Mouse (Mus musculus) forebrain, postnatal 0 days (tissue): ENCODE measurements around the gene Tdrd7. TPM values are rescaled to one million over a fixed set of nuclear protein-coding genes. Genes with fewer than 3 reads are reported as not detected.

Source experiments
- ATAC-seq: fragments of 200-750 bp; cut with Nextera tagmentation; 2 replicates; pipeline ENCODE4 v1.8.0; 2017; ENCODE audit warnings: mild to moderate bottlenecking, moderate library complexity
- DNase-seq: peaks from one replicate; pipeline ENCODE4 v3.0.0-alpha.2; 2015
- H3K27ac ChIP-seq: fragments of 300-500 bp; sonication (generic); 2 replicates; pipeline ENCODE4 v1.5.1; 2014; ENCODE audit warnings: low read depth, mild to moderate bottlenecking, antibody characterized with exemption, low read length, moderate library complexity, mixed read lengths
- H3K27me3 ChIP-seq: fragments of 300-500 bp; sonication (generic); 2 replicates; pipeline ENCODE4 v1.6.1; 2014; ENCODE audit warnings: mild to moderate bottlenecking, low read length, mixed read lengths; ENCODE audit not compliant: insufficient read depth
- H3K36me3 ChIP-seq: fragments of 300-500 bp; sonication (generic); 2 replicates; pipeline ENCODE4 v1.6.1; 2014; ENCODE audit warnings: mild to moderate bottlenecking, moderate library complexity; ENCODE audit not compliant: insufficient read depth
- H3K4me1 ChIP-seq: fragments of 300-500 bp; sonication (generic); 2 replicates; pipeline ENCODE4 v1.6.1; 2014; ENCODE audit warnings: antibody characterized with exemption; ENCODE audit not compliant: insufficient read depth
- H3K4me2 ChIP-seq: fragments of 300-500 bp; sonication (generic); 2 replicates; pipeline ENCODE4 v1.6.1; 2014; ENCODE audit warnings: low read depth, mild to moderate bottlenecking, moderate library complexity
- H3K4me3 ChIP-seq: fragments of 300-500 bp; sonication (generic); 2 replicates; pipeline ENCODE4 v1.5.1; 2014; ENCODE audit warnings: low read depth, low read length, mixed read lengths
- H3K9ac ChIP-seq: fragments of 300-500 bp; sonication (generic); 2 replicates; pipeline ENCODE4 v1.6.1; 2014; ENCODE audit warnings: mild to moderate bottlenecking
- H3K9me3 ChIP-seq: fragments of 300-500 bp; sonication (generic); 2 replicates; pipeline ENCODE4 v1.6.1; 2016; ENCODE audit warnings: low read length
- CTCF ChIP-seq: sonication (generic); IDR thresholded peaks from 2 replicates; pipeline ENCODE4 v1.5.1; 2016; ENCODE audit warnings: antibody characterized with exemption, control low read depth, low read depth
- WGBS: fragments of 180-500 bp; shearing (Covaris S2); extraction: QIAGEN DNeasy Blood & Tissue Kit; methylation state at CpG from one replicate; pipeline ENCODE4 v1.1.7; 2014; 5-methylcytosine and 5-hydroxymethylcytosine counted together
- polyA plus RNA-seq: library from polyadenylated mRNA; unstranded; fragments of >200 nt; fragmentation: Nextera tagmentation; extraction: Ambion mirVana; gene quantifications from 2 replicates; pipeline ENCODE4 v1.2.1, GENCODE M21; 2015
- total RNA-seq: library from RNA; depleted of rRNA; stranded (reverse); fragments of >200 nt; gene quantifications from 2 replicates; pipeline ENCODE4 v1.2.3, GENCODE M21; 2014

The Tdrd7 gene
- total and polyA plus RNA-seq, 2 experiments from 2014 or later, result 21.3 to 39.1 TPM

DNA sequence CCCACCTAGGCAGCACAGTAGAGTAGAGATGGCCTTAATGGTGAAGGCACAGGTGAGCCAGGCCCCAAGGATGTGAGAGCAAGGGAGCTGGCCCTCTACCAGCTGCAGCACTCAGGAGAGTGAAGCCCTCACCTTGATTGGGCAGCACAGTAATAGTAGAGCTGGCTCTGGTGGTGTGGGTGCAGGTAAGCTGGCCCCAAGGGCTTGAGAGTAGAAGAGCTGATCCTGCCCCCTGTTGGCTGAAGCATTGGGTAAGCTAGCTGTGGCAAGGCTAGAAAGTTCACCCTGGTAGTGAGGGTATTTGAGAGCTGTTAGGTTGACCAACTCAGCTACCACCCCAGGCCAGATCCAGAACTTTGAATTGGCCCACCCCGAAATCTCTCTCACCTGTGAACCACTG lies 50.5 kb downstream of the Tdrd7 start:
- ATAC-seq (no peak), DNase-seq (no peak)
- H3K36me3 ChIP-seq, result peaks cover 13% of the 10 kb centered on the region
- no peaks in the 10 kb centered on the region for H3K27me3 ChIP-seq
- TF ChIP-seq CTCF, result no peak
- WGBS, result 77% methylated on average over 1 of the region's 1 CpGs
- H3K4me1 ChIP-seq, result no peaks in the 10 kb centered on the region
- H3K4me2 ChIP-seq, result no peak overlapping the region
- no peaks in the 10 kb centered on the region for H3K9me3 ChIP-seq
- H3K9ac ChIP-seq, result no peak overlapping the region
- H3K4me3 ChIP-seq, result no peak overlapping the region
- no peak overlapping the region for H3K27ac ChIP-seq

DNA sequence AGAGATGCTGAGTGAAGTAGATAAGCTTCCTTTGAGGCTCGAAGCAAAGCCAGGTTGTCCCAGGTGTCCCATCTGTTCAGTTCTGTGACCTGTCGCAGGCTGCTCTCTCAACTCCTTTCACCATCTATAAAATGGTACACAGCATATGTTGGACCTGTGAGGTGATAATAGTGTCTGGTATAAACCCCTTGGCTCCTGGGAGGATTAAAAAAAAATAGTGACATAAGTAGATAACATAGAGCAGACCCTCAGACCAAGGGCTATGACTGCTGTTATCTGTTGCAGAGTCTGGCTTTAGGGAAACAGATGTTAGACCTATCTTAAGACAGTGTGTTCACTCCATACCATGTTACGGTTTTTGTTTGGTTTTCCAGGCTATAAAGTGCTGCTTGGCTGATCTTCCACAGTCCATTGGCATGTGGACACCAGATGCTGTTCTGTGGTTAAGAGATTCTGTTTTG lies 57.9 kb downstream of the Tdrd7 start:
- H3K9ac ChIP-seq, result no peak overlapping the region
- H3K36me3 ChIP-seq, result peaks cover 17% of the 10 kb centered on the region
- TF ChIP-seq CTCF, result no peak
- WGBS, result 86% methylated on average over 3 of the region's 3 CpGs
- H3K27me3 ChIP-seq, result no peaks in the 10 kb centered on the region
- no peaks in the 10 kb centered on the region for H3K4me1 ChIP-seq
- H3K9me3 ChIP-seq, result no peaks in the 10 kb centered on the region
- DNase-seq, result no peak
- H3K4me2 ChIP-seq, result no peak overlapping the region
- no peak for ATAC-seq
- H3K4me3 ChIP-seq, result no peak overlapping the region
- no peak overlapping the region for H3K27ac ChIP-seq

DNA sequence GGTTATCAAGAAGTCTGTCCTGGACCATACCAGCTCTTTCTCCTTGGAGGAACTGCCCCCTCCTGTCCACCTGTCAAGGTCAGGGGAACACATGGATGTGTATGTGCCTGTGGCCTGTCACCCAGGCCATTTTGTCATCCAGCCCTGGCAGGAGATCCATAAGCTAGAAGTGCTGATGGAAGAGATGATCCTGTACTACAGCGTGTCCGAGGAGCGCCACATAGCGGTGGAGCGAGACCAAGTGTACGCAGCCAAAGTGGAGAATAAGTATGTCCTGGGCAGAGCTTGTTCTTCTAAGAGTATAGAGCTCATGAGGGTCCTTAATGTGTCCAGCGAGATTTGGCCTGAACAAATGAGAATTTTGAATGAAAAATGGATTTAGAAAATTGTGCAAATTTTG lies 60.8 kb downstream of the Tdrd7 start:
- no peak overlapping the region for H3K4me3 ChIP-seq

DNA sequence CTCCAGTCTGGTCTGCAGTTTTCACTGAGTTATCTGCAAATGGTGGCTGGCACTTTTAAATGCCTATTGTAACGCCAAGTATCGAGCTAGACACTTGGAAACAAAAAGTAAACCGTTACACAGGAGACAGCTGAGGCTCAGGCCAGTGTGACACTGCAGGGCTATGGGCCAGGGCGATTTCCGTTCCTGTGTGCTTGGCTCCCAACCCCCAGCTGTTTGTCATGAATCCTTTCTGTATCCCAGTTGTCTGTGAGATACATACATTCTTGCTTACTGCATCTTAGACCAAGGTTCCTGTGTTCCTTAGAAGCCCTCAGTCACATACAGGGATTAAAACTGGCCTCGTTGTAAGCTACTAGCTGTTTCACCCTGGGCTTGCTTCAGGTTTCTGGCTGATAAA lies 63.1 kb downstream of the Tdrd7 start:
- no peaks in the 10 kb centered on the region for H3K9me3 ChIP-seq
- WGBS, result 54% methylated on average over 6 of the region's 6 CpGs
- H3K4me2 ChIP-seq, result no peak overlapping the region
- H3K27ac ChIP-seq, result no peak overlapping the region
- H3K4me3 ChIP-seq, result no peak overlapping the region
- ATAC-seq (no peak), DNase-seq (no peak)
- H3K9ac ChIP-seq, result no peak overlapping the region
- H3K27me3 ChIP-seq, result no peaks in the 10 kb centered on the region
- peaks cover 9% of the 10 kb centered on the region; the same call in 1 of the 2 replicates for H3K36me3 ChIP-seq
- no peaks in the 10 kb centered on the region for H3K4me1 ChIP-seq
- TF ChIP-seq CTCF, result no peak

More for the DNA sequence above, 60.8 kb downstream of the Tdrd7 start:
- Histone ChIP-seq H3K4me2 (no peak overlapping the region), H3K36me3 (peaks cover 9% of the 10 kb centered on the region; the same call in 1 of the 2 replicates), H3K9me3 (no peaks in the 10 kb centered on the region), H3K9ac (no peak overlapping the region), H3K4me1 (no peaks in the 10 kb centered on the region), H3K27ac (no peak overlapping the region), H3K27me3 (no peaks in the 10 kb centered on the region)
- DNase-seq (no peak), ATAC-seq (no peak)
- peak; percentile 66 for TF ChIP-seq CTCF
- WGBS, result 53% methylated on average over 7 of the region's 7 CpGs

DNA sequence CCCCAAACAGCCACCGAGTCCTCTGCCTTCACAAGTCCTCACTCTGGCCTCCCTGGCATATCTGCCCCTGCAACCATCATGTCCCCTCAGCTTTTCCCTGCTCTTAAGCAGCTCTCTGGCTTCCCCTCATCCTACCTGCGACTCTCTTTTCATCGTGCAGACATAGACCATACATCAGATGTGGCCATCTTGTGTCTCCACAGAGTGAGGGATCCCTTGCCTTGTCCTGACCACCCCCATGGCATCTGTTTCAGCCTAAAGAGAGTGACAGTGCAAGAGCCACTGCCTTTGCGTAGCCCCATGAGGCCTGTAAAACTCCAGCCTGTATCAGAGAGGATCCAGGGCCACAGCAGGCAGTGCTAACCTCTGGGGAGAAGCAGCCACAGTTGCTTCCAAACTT lies 63.6 kb downstream of the Tdrd7 start:
- Histone ChIP-seq H3K4me1 (no peaks in the 10 kb centered on the region), H3K4me3 (no peak overlapping the region), H3K4me2 (no peak overlapping the region), H3K36me3 (peaks cover 9% of the 10 kb centered on the region; the same call in 1 of the 2 replicates), H3K27ac (no peak overlapping the region), H3K9me3 (no peaks in the 10 kb centered on the region), H3K27me3 (no peaks in the 10 kb centered on the region), H3K9ac (no peak overlapping the region)
- WGBS, result 83% methylated on average over 4 of the region's 4 CpGs
- no peak for DNase-seq
- no peak for TF ChIP-seq CTCF
- ATAC-seq, result no peak

DNA sequence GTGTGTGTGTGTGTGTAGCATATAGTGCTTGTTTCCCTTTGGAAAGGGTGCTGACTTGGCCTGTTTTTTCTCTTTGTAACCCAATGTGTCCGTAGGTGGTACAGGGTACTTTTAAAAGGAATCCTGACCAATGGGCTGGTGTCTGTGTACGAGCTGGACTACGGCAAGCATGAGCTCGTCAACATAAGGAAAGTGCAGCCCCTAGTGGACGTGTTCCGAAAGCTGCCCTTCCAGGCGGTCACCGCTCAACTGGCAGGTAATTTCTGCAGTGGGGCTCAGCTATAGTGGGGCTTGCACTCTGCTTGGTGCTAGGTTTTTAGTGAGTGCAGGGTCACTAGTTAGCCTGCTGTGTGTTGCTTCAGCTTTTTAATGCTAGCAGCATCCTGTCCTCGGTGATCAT lies 64.4 kb downstream of the Tdrd7 start:
- Histone ChIP-seq H3K9me3 (no peaks in the 10 kb centered on the region), H3K27ac (no peak overlapping the region), H3K4me1 (no peaks in the 10 kb centered on the region), H3K9ac (no peak overlapping the region), H3K36me3 (peaks cover 9% of the 10 kb centered on the region; the same call in 1 of the 2 replicates), H3K4me2 (no peak overlapping the region), H3K27me3 (no peaks in the 10 kb centered on the region), H3K4me3 (no peak overlapping the region)
- TF ChIP-seq CTCF, result peak; percentile 43
- WGBS, result 49% methylated on average over 9 of the region's 9 CpGs
- ATAC-seq (0 out of 2 replicates have a peak, but pooled peaks have one; percentile 18), DNase-seq (no peak)

DNA sequence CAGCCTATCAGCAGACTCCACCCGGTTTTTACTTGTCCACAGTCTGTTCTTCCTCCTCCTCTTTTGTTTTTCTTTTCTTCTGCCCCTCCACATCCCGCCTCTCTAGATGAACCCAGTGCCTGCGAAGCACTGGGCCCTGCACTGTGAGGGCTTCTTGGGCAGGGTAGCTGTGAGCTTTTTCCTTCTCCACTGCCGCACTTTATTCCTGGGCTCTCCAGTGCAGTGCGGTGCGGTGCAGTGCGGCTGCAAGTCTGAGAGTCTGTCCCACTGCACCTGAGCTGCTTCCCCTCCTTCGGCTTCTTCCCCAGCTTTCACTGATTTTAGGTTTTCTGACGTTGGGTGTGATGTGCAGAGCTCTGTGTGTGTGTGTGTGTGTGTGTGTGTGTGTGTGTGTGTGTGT lies 67.3 kb downstream of the Tdrd7 start:
- Histone ChIP-seq H3K9me3 (no peaks in the 10 kb centered on the region), H3K27ac (no peak overlapping the region), H3K4me2 (no peak overlapping the region), H3K9ac (no peak overlapping the region), H3K27me3 (0 out of 2 replicates have a peak, but pooled peaks cover 3% of the 10 kb centered on the region), H3K4me1 (no peaks in the 10 kb centered on the region), H3K4me3 (no peak overlapping the region), H3K36me3 (no peaks in the 10 kb centered on the region)
- no peak for ATAC-seq
- no peak for TF ChIP-seq CTCF
- DNase-seq, result no peak
- 77% methylated on average over 9 of the region's 9 CpGs for WGBS
